Mouse (Mus musculus): ENCODE data around the gene Fam98b. TPM values are rescaled to one million over a fixed set of nuclear protein-coding genes. Genes with fewer than 3 reads are reported as not detected.

Fam98b gene
- polyA plus RNA-seq, 1 experiment from 2014 or later: 8.6 TPM

DNA sequence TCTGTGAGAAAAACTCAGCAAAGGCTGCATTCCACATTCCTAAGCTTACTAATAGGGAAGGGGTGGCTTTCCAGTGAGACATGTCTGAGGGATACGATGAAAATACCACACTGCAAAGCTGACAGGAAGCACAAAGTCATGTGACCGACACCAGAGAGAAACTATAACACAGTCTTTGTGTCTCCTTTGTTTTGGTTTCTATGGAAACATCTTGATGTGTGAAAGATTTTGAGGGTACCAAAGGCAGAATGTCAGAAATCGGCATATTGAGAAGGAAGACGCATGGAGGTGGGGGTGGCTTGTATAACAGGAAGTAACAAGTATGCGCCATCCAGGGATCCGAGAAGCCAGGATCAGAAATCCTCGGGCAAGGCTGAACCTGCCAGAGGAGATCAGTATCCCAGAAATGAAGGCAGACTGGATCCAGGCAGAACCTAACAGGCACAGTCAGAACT is 62.9 kb downstream of the Fam98b start:
- Histone ChIP-seq H3K4me2 (ENCODE audit: low read depth, low read length) (no peak overlapping the region), H3K4me1 (replicated peaks; ENCODE audit: control insufficient read depth, insufficient read depth, low read length) (no peaks in the 10 kb centered on the region), H3K36me3 (ENCODE audit: control insufficient read depth, insufficient read depth, low read length) (no peaks in the 10 kb centered on the region), H3K4me3 (ENCODE audit: low read length) (no peak overlapping the region), H3K27ac (ENCODE audit: low read length) (no peak overlapping the region), H3K9me3 (ENCODE audit: control insufficient read depth, low read length) (no peaks in the 10 kb centered on the region), H3K9ac (ENCODE audit: low read length) (no peak overlapping the region), H3K27me3 (ENCODE audit: control insufficient read depth, insufficient read depth, low read depth, low read length) (no peaks in the 10 kb centered on the region)
- no peak for ATAC-seq (ENCODE audit: low read depth)
- WGBS: 64% methylated on average over 7 of the region's 7 CpGs

- no peak for ATAC-seq (ENCODE audit: low read depth)
- H3K27ac ChIP-seq (ENCODE audit: low read length): no peak overlapping the region
- H3K9me3 ChIP-seq (ENCODE audit: control insufficient read depth, low read length): no peaks in the 10 kb centered on the region
- WGBS: 81% methylated on average over 5 of the region's 5 CpGs
- H3K4me2 ChIP-seq (ENCODE audit: low read depth, low read length): no peak overlapping the region
- H3K36me3 ChIP-seq (ENCODE audit: control insufficient read depth, insufficient read depth, low read length): no peaks in the 10 kb centered on the region
- no peak overlapping the region for H3K9ac ChIP-seq (ENCODE audit: low read length)
- H3K4me3 ChIP-seq (ENCODE audit: low read length): no peak overlapping the region
- no peaks in the 10 kb centered on the region for H3K27me3 ChIP-seq (ENCODE audit: control insufficient read depth, insufficient read depth, low read depth, low read length)
- no peaks in the 10 kb centered on the region for H3K4me1 ChIP-seq (replicated peaks; ENCODE audit: control insufficient read depth, insufficient read depth, low read length)
These were observed 64.2 kb downstream of the Fam98b start for GRCm38 (mm10) chr2:117313586-117314235.

GRCm38 (mm10) chr2:117318991-117319390 is 69.5 kb downstream of the Fam98b start:
- no peak for ATAC-seq (ENCODE audit: low read depth)
- WGBS: 80% methylated on average over 3 of the region's 3 CpGs
- Histone ChIP-seq H3K27ac (ENCODE audit: low read length) (no peak overlapping the region), H3K9me3 (ENCODE audit: control insufficient read depth, low read length) (no peaks in the 10 kb centered on the region), H3K4me2 (ENCODE audit: low read depth, low read length) (no peak overlapping the region), H3K4me1 (replicated peaks; ENCODE audit: control insufficient read depth, insufficient read depth, low read length) (no peaks in the 10 kb centered on the region), H3K4me3 (ENCODE audit: low read length) (no peak overlapping the region), H3K9ac (ENCODE audit: low read length) (no peak overlapping the region), H3K27me3 (ENCODE audit: control insufficient read depth, insufficient read depth, low read depth, low read length) (no peaks in the 10 kb centered on the region), H3K36me3 (ENCODE audit: control insufficient read depth, insufficient read depth, low read length) (no peaks in the 10 kb centered on the region)

Other genes with a start within 250 kb of the Fam98b start
- 9.8 and 10.4 TPM in 2 replicates for gene Spred1, start 128.4 kb upstream of the Fam98b start, polyA plus RNA-seq (2015; fragmentation: Nextera tagmentation; extraction: Ambion mirVana)
- 1.0 and 1.5 TPM in 2 replicates for gene Rasgrp1, start 93.3 kb downstream of the Fam98b start, polyA plus RNA-seq (2015; fragmentation: Nextera tagmentation; extraction: Ambion mirVana)

All from lung, embryonic 16.5 days (tissue).